Mouse (Mus musculus): Measurements from ENCODE around the gene Cnrip1. TPM values are rescaled to one million over a fixed set of nuclear protein-coding genes. Genes with fewer than 3 reads are reported as not detected.

Gene Cnrip1
- total RNA-seq, 1 experiment: 0.49 TPM

DNA sequence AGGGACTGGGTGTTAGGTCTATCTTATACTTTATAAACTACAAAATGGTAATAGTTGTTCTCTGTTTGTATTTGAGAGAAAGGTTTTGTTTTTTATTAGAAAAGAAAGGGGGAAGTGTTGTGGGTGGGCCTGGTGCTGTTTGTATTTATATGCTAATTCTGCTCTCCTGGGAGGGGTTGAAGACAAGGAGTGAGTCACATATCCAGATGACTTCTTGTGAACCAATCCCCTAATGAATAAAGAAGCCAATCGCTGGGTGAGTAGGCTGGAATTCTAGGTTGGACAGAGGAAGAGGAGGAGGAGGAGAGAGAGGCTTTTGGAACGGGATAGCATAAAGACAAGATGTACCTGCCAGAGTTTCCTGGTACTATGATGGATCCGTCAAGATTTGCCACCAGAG is 30.7 kb downstream of the Cnrip1 start:
- Histone ChIP-seq H3K27ac (ENCODE audit: insufficient read depth, low read depth, low read length, poor library complexity, severe bottlenecking) (no peak overlapping the region), H3K4me1 (ENCODE audit: control insufficient read depth in 2 of 2, insufficient read depth in 2 of 2, low read length in 2 of 2, poor library complexity in 1 of 2) (no peaks in the 10 kb centered on the region), H3K4me3 (ENCODE audit: insufficient read depth in 1 of 2, low read depth in 1 of 2, low read length in 2 of 2, poor library complexity in 1 of 2, severe bottlenecking in 1 of 2) (no peak overlapping the region), H3K36me3 (ENCODE audit: control insufficient read depth, insufficient read depth, low read length, poor library complexity, severe bottlenecking) (no peaks in the 10 kb centered on the region), H3K9ac (ENCODE audit: insufficient read depth, low read depth, low read length, poor library complexity, severe bottlenecking) (no peak overlapping the region), H3K9me3 (ENCODE audit: control insufficient read depth, insufficient read depth, low read depth, low read length) (no peaks in the 10 kb centered on the region)
- peak; percentile 16 for DNase-seq (ENCODE audit: low read depth, low spot score)
- TF ChIP-seq ZNF384 (IDR thresholded peaks at IDR 0.05; ENCODE audit: low read depth, low read length): no peak
- no peak for TF ChIP-seq HCFC1 (IDR thresholded peaks at IDR 0.05; ENCODE audit: borderline replicate concordance, insufficient read depth, low read length)
- TF ChIP-seq CHD2 (IDR thresholded peaks at IDR 0.05; ENCODE audit: low read depth, low read length): no peak
- TF ChIP-seq MAFK (IDR thresholded peaks at IDR 0.05; ENCODE audit: insufficient read depth, low read depth, low read length): no peak
- TF ChIP-seq ZC3H11A (IDR thresholded peaks at IDR 0.05; ENCODE audit: borderline replicate concordance, low read depth, low read length): no peak
- in situ Hi-C loops (cut with MboI; ENCODE audit: low sequenced_read_pairs in 2 of 2, unreplicated experiment in 2 of 2): no loop called here

DNA sequence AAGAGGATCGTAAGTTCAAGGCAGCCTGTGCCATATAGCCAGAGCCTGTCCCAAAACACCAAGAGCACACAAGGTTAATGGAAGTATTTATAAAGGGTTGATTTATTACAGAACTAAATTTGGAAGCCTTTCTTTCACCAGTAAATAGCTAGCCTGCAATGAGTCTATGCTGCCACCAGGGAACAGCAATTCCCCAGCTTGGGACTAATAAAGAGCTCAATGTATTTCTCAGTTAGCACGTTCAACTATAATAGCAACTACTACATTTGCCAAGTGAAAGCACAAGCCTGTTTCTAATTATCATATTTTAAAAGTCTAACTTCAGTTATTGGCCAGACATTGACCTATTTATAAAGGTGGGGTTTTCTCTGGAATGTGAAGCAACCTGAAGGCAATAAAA is 31.6 kb downstream of the Cnrip1 start:
- Histone ChIP-seq H3K9ac (ENCODE audit: insufficient read depth, low read depth, low read length, poor library complexity, severe bottlenecking) (no peak overlapping the region), H3K27ac (ENCODE audit: insufficient read depth, low read depth, low read length, poor library complexity, severe bottlenecking) (no peak overlapping the region), H3K4me3 (ENCODE audit: insufficient read depth in 1 of 2, low read depth in 1 of 2, low read length in 2 of 2, poor library complexity in 1 of 2, severe bottlenecking in 1 of 2) (no peak overlapping the region), H3K36me3 (ENCODE audit: control insufficient read depth, insufficient read depth, low read length, poor library complexity, severe bottlenecking) (no peaks in the 10 kb centered on the region), H3K4me1 (ENCODE audit: control insufficient read depth in 2 of 2, insufficient read depth in 2 of 2, low read length in 2 of 2, poor library complexity in 1 of 2) (no peaks in the 10 kb centered on the region), H3K9me3 (ENCODE audit: control insufficient read depth, insufficient read depth, low read depth, low read length) (no peaks in the 10 kb centered on the region)
- no peak for TF ChIP-seq HCFC1 (IDR thresholded peaks at IDR 0.05; ENCODE audit: borderline replicate concordance, insufficient read depth, low read length)
- no peak for TF ChIP-seq ZC3H11A (IDR thresholded peaks at IDR 0.05; ENCODE audit: borderline replicate concordance, low read depth, low read length)
- TF ChIP-seq CHD2 (IDR thresholded peaks at IDR 0.05; ENCODE audit: low read depth, low read length): no peak
- no peak for TF ChIP-seq MAFK (IDR thresholded peaks at IDR 0.05; ENCODE audit: insufficient read depth, low read depth, low read length)
- TF ChIP-seq ZNF384 (IDR thresholded peaks at IDR 0.05; ENCODE audit: low read depth, low read length): no peak
- in situ Hi-C loops (cut with MboI; ENCODE audit: low sequenced_read_pairs in 2 of 2, unreplicated experiment in 2 of 2): no loop called here
- DNase-seq (ENCODE audit: low read depth, low spot score): peak; percentile 25

DNA sequence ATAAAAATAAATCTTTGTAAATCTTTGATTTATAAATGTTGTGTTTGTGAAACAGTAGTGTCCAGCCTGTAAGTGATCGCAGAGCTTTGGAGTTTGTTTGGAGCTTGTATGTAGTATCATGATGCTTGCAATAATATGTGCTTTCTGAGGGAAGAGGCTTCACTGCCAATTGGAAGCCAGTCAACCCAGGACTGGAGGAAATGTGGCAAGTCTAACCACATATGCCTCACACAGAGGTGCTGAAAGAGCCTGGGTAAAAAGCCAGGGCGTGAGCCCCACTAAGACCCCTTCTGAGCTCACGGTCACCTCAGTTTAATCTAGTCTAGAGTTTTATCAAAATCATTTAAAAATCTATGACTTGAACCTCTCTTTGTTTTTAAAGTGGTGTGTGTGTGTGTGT is 32.1 kb downstream of the Cnrip1 start:
- DNase-seq (ENCODE audit: low read depth, low spot score): no peak
- Histone ChIP-seq H3K9ac (ENCODE audit: insufficient read depth, low read depth, low read length, poor library complexity, severe bottlenecking) (no peak overlapping the region), H3K36me3 (ENCODE audit: control insufficient read depth, insufficient read depth, low read length, poor library complexity, severe bottlenecking) (no peaks in the 10 kb centered on the region), H3K27ac (ENCODE audit: insufficient read depth, low read depth, low read length, poor library complexity, severe bottlenecking) (no peak overlapping the region), H3K9me3 (ENCODE audit: control insufficient read depth, insufficient read depth, low read depth, low read length) (no peaks in the 10 kb centered on the region), H3K4me1 (ENCODE audit: control insufficient read depth in 2 of 2, insufficient read depth in 2 of 2, low read length in 2 of 2, poor library complexity in 1 of 2) (no peaks in the 10 kb centered on the region), H3K4me3 (ENCODE audit: insufficient read depth in 1 of 2, low read depth in 1 of 2, low read length in 2 of 2, poor library complexity in 1 of 2, severe bottlenecking in 1 of 2) (no peak overlapping the region)
- TF ChIP-seq CHD2 (IDR thresholded peaks at IDR 0.05; ENCODE audit: low read depth, low read length): no peak
- TF ChIP-seq HCFC1 (IDR thresholded peaks at IDR 0.05; ENCODE audit: borderline replicate concordance, insufficient read depth, low read length): no peak
- no peak for TF ChIP-seq MAFK (IDR thresholded peaks at IDR 0.05; ENCODE audit: insufficient read depth, low read depth, low read length)
- TF ChIP-seq ZNF384 (IDR thresholded peaks at IDR 0.05; ENCODE audit: low read depth, low read length): no peak
- no peak for TF ChIP-seq ZC3H11A (IDR thresholded peaks at IDR 0.05; ENCODE audit: borderline replicate concordance, low read depth, low read length)
- in situ Hi-C loops (cut with MboI; ENCODE audit: low sequenced_read_pairs in 2 of 2, unreplicated experiment in 2 of 2): no loop called here

DNA sequence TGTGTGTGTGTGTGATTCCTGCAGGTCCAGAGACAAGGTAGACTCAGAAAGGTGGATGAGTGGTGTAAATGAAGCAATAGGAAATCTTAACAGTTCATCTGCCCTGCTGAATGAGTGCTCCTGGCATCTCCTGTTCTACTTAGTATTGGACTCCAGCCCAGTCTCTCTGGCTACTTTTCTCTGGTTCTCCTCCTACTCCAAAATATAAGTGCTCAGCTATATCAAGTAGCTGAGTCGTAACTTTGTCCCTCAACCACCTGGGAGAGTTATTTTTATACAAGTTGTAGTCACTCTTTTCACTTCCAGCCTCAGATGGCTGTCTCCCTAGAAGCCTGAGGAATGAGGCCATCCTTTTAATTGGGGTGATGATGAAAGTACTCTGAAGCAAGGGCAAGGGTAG is 32.5 kb downstream of the Cnrip1 start:
- Histone ChIP-seq H3K27ac (ENCODE audit: insufficient read depth, low read depth, low read length, poor library complexity, severe bottlenecking) (no peak overlapping the region), H3K9ac (ENCODE audit: insufficient read depth, low read depth, low read length, poor library complexity, severe bottlenecking) (no peak overlapping the region), H3K9me3 (ENCODE audit: control insufficient read depth, insufficient read depth, low read depth, low read length) (no peaks in the 10 kb centered on the region), H3K4me1 (ENCODE audit: control insufficient read depth in 2 of 2, insufficient read depth in 2 of 2, low read length in 2 of 2, poor library complexity in 1 of 2) (no peaks in the 10 kb centered on the region), H3K36me3 (ENCODE audit: control insufficient read depth, insufficient read depth, low read length, poor library complexity, severe bottlenecking) (no peaks in the 10 kb centered on the region), H3K4me3 (ENCODE audit: insufficient read depth in 1 of 2, low read depth in 1 of 2, low read length in 2 of 2, poor library complexity in 1 of 2, severe bottlenecking in 1 of 2) (no peak overlapping the region)
- TF ChIP-seq MAFK (IDR thresholded peaks at IDR 0.05; ENCODE audit: insufficient read depth, low read depth, low read length) (no peak), CHD2 (IDR thresholded peaks at IDR 0.05; ENCODE audit: low read depth, low read length) (no peak), ZC3H11A (IDR thresholded peaks at IDR 0.05; ENCODE audit: borderline replicate concordance, low read depth, low read length) (no peak), ZNF384 (IDR thresholded peaks at IDR 0.05; ENCODE audit: low read depth, low read length) (no peak), HCFC1 (IDR thresholded peaks at IDR 0.05; ENCODE audit: borderline replicate concordance, insufficient read depth, low read length) (no peak)
- in situ Hi-C loops (cut with MboI; ENCODE audit: low sequenced_read_pairs in 2 of 2, unreplicated experiment in 2 of 2): no loop called here
- no peak for DNase-seq (ENCODE audit: low read depth, low spot score)

DNA sequence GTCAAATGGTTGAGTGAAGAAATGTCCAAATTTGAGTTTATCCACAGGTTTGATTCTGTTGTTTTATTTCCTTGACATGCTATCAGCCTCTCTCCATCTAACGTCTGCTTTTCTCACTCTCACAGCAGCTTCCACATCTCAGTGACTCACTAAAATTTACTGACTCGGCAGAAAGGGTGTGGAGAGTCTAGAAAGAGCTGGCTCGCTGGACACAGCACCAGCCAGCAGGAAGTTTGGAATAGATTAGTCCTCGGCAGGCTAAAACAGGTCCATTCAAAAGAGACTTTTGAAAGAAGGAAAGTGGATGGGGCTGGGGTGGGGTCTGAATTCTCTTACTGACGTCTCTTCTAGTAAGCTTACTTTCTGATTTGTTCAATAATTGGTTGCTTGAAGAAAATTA is 34.7 kb downstream of the Cnrip1 start:
- no peak overlapping the region for H3K9ac ChIP-seq (ENCODE audit: insufficient read depth, low read depth, low read length, poor library complexity, severe bottlenecking)
- no peak overlapping the region for H3K27ac ChIP-seq (ENCODE audit: insufficient read depth, low read depth, low read length, poor library complexity, severe bottlenecking)
- no peak for DNase-seq (ENCODE audit: low read depth, low spot score)
- no peak overlapping the region for H3K4me3 ChIP-seq (ENCODE audit: insufficient read depth in 1 of 2, low read depth in 1 of 2, low read length in 2 of 2, poor library complexity in 1 of 2, severe bottlenecking in 1 of 2)
- in situ Hi-C loops (cut with MboI; ENCODE audit: low sequenced_read_pairs in 2 of 2, unreplicated experiment in 2 of 2): no loop called here
- no peaks in the 10 kb centered on the region for H3K9me3 ChIP-seq (ENCODE audit: control insufficient read depth, insufficient read depth, low read depth, low read length)
- TF ChIP-seq MAFK (IDR thresholded peaks at IDR 0.05; ENCODE audit: insufficient read depth, low read depth, low read length) (peak; percentile 59; the same call in 1 of the 2 replicates), HCFC1 (IDR thresholded peaks at IDR 0.05; ENCODE audit: borderline replicate concordance, insufficient read depth, low read length) (no peak)
- no peaks in the 10 kb centered on the region for H3K4me1 ChIP-seq (ENCODE audit: control insufficient read depth in 2 of 2, insufficient read depth in 2 of 2, low read length in 2 of 2, poor library complexity in 1 of 2)
- H3K36me3 ChIP-seq (ENCODE audit: control insufficient read depth, insufficient read depth, low read length, poor library complexity, severe bottlenecking): no peaks in the 10 kb centered on the region
